Mouse (Mus musculus) macrophage (primary cell): Measurements from ENCODE around the gene 4930579F01Rik. TPM values are rescaled to one million over a fixed set of nuclear protein-coding genes. Genes with fewer than 3 reads are reported as not detected.

Experiments used
- H3K27ac ChIP-seq: fragments of 350-480 bp; formaldehyde crosslinking; 2 replicates; pipeline ENCODE4 v1.9.0; 2021
- H3K36me3 ChIP-seq: fragments of 350-480 bp; formaldehyde crosslinking; 2 replicates; pipeline ENCODE4 v1.9.0; 2021; ENCODE audit errors: inconsistent target
- H3K4me3 ChIP-seq: fragments of 350-480 bp; formaldehyde crosslinking; 2 replicates; pipeline ENCODE4 v1.9.0; 2021; ENCODE audit errors: inconsistent target
- H3K79me2 ChIP-seq: fragments of 350-480 bp; formaldehyde crosslinking; 2 replicates; pipeline ENCODE4 v1.9.0; 2021; ENCODE audit errors: inconsistent target
- WGBS: methylation state at CpG from one replicate; pipeline ENCODE4 v1.1.7; 2026; ENCODE audit warnings: inconsistent platforms; ENCODE audit not compliant: missing documents; 5-methylcytosine and 5-hydroxymethylcytosine counted together
- polyA plus RNA-seq: library from polyadenylated mRNA; stranded (reverse); fragments of 250-400 nt; gene quantifications from 3 replicates; pipeline ENCODE4 v1.2.4, GENCODE M21; 2018; ENCODE audit warnings: inconsistent platforms

Gene 4930579F01Rik
- polyA plus RNA-seq, 1 experiment from 2014 or later: not detected

DNA sequence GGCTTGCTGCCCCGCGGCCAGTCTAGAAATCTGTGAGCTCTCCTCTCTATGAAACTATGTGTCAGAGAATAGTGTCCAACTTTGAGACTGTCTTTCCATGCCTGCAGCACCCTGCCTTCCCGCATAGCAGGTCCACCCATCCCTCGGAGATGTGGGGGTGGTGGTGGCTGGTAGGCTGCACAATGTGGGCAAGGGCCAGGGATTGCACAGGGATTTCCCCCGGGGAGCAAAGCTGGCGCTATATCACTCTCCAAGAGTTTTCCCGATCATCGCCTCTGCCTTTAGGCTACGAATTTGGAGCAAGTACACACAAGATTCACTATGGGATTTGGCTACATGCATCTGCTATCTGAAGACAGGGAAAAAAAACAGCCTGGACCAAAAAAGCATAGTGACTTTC lies 3.9 kb upstream of the 4930579F01Rik start:
- Histone ChIP-seq H3K36me3 (no peaks in the 10 kb centered on the region), H3K79me2 (no peaks in the 10 kb centered on the region), H3K4me3 (no peak overlapping the region), H3K27ac (no peak overlapping the region)
- 81% methylated on average over 9 of the region's 9 CpGs for WGBS

DNA sequence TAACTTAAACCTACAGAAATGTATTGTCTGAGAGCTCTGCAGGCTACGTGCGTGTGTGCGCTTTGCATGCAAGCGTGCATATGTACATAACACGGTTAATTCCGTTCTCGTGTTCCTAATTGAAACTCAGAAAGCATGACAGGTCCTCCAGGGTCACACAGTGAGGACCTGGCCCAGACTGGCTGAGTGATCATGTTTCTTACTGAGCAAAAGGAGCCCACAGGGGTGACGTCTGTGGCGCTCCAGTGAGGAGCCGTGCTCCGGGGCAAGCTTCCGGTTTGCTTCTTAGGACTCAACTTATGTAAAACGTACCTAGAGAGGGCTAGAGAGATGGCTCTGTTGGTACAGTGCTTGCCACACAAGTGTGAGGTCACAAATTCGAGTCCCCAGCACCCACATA lies 3.5 kb upstream of the 4930579F01Rik start:
- H3K79me2 ChIP-seq: no peaks in the 10 kb centered on the region
- H3K4me3 ChIP-seq: no peak overlapping the region
- H3K27ac ChIP-seq: no peak overlapping the region
- 90% methylated on average over 14 of the region's 14 CpGs for WGBS
- no peaks in the 10 kb centered on the region for H3K36me3 ChIP-seq

- Histone ChIP-seq H3K36me3 (no peaks in the 10 kb centered on the region), H3K27ac (no peak overlapping the region), H3K4me3 (no peak overlapping the region), H3K79me2 (no peaks in the 10 kb centered on the region)
- 66% methylated on average over 5 of the region's 7 CpGs for WGBS
These were observed 1.4 kb downstream of the 4930579F01Rik start for GRCm38 (mm10) chr3:138192260-138192659.

GRCm38 (mm10) chr3:138185995-138186930 lies 7.4 kb downstream of the 4930579F01Rik start:
- no peaks in the 10 kb centered on the region for H3K36me3 ChIP-seq
- H3K4me3 ChIP-seq: no peak overlapping the region
- WGBS: 94% methylated on average over 20 of the region's 26 CpGs
- H3K27ac ChIP-seq: no peak overlapping the region
- H3K79me2 ChIP-seq: no peaks in the 10 kb centered on the region

DNA sequence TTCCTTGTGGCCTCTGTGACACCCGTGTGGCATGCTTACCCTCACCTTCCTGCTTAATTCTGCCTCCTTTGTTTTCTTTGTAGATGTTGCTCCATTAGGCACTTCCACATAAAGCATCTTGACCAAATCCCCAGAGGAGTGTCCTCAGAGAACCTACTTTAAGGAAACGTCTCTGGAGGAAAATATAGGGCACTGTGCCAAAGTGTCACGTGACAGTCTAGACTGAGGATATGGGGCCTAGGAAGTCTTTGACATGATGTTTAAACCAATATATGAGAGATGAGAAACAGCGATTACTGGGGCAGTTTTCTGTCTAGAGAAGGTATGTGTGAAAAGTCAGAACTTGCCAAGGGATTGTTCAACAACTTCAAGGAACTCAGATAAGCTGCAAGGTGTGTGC lies 8.3 kb downstream of the 4930579F01Rik start:
- no peaks in the 10 kb centered on the region for H3K36me3 ChIP-seq
- no peak overlapping the region for H3K4me3 ChIP-seq
- no peaks in the 10 kb centered on the region for H3K79me2 ChIP-seq
- 68% methylated on average over 4 of the region's 4 CpGs for WGBS
- no peak overlapping the region for H3K27ac ChIP-seq

DNA sequence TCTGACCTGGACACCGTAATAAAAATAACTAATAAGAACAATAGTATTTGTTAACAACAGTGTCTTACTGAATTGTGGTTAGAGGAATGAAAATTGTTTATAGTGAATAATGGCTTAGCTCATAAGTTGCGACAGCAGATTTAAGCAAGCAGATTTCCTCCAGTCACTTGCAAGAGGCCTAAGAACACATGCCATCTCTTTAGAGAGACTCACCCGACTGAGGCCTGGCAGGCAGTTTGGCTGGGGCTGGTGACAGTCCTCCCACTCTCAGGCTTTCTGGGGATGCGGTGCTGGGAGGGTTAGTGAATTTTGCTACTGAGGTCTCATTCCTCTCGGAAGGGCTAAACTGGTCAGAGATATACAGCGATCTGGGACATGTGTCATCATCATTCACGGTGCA lies 10.3 kb downstream of the 4930579F01Rik start:
- H3K4me3 ChIP-seq: no peak overlapping the region
- H3K79me2 ChIP-seq: no peaks in the 10 kb centered on the region
- no peak overlapping the region for H3K27ac ChIP-seq
- H3K36me3 ChIP-seq: no peaks in the 10 kb centered on the region
- 94% methylated on average over 7 of the region's 7 CpGs for WGBS

- Histone ChIP-seq H3K4me3 (no peak overlapping the region), H3K27ac (no peak overlapping the region), H3K36me3 (no peaks in the 10 kb centered on the region), H3K79me2 (no peaks in the 10 kb centered on the region)
- 87% methylated on average over 2 of the region's 2 CpGs for WGBS
These were observed 11.6 kb downstream of the 4930579F01Rik start for GRCm38 (mm10) chr3:138182019-138182418.

DNA sequence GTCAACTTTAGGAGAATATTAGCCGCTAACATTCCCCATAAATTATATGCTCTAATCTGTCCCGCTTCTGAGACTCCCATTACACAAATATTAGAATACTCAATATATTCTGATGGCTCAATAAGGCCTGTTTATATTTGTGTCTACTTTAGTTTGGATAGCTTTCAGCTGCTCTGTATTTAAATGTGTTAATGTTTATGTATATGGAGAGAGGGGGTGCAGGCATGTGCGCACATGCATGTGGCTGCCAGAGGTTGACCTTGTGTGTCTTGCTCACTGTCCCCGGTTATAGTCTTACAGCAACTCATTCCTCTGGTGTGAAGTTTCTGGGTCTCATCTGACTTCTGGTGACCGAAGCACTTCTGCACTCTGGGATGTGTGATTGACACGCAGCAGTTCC lies 18.1 kb downstream of the 4930579F01Rik start:
- H3K27ac ChIP-seq: no peak overlapping the region
- H3K36me3 ChIP-seq: no peaks in the 10 kb centered on the region
- WGBS: 93% methylated on average over 6 of the region's 6 CpGs
- H3K4me3 ChIP-seq: no peak overlapping the region
- no peaks in the 10 kb centered on the region for H3K79me2 ChIP-seq

DNA sequence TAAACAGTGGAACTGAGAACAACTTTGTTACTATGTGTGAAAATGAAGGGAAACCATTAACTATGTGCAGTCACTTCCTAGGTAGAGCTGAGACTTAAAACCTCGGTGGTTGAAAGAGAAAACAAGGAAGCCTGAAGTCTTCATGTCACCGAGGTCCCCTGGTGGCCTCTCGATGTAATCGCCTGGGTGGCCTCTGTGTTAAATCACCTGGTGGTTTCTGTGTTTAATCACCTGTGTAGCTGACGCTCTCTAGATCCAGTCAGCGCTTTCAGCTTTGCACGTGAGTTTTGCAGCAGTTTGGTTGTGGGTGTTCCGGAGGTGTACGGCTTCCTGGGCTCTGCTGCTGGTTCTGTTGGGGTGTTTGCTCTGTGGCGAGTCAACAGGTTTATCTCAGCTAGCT lies 20.3 kb downstream of the 4930579F01Rik start:
- 89% methylated on average over 9 of the region's 10 CpGs for WGBS
- no peaks in the 10 kb centered on the region for H3K36me3 ChIP-seq
- no peaks in the 10 kb centered on the region for H3K79me2 ChIP-seq

GRCm38 (mm10) chr3:138162553-138163183 lies 31.0 kb downstream of the 4930579F01Rik start:
- Histone ChIP-seq H3K36me3 (no peaks in the 10 kb centered on the region), H3K79me2 (no peaks in the 10 kb centered on the region), H3K27ac (no peak overlapping the region), H3K4me3 (no peak overlapping the region)
- 64% methylated on average over 4 of the region's 4 CpGs for WGBS

More for the DNA sequence above, 20.3 kb downstream of the 4930579F01Rik start:
- H3K27ac ChIP-seq: no peak overlapping the region
- H3K4me3 ChIP-seq: no peak overlapping the region

GRCm38 (mm10) chr3:138161623-138162022 lies 32.0 kb downstream of the 4930579F01Rik start:
- WGBS: 88% methylated on average over 10 of the region's 10 CpGs
- no peak overlapping the region for H3K27ac ChIP-seq
- no peaks in the 10 kb centered on the region for H3K36me3 ChIP-seq
- H3K79me2 ChIP-seq: no peaks in the 10 kb centered on the region
- no peak overlapping the region for H3K4me3 ChIP-seq

GRCm38 (mm10) chr3:138156651-138157050 lies 37.0 kb downstream of the 4930579F01Rik start:
- WGBS: 89% methylated on average over 10 of the region's 10 CpGs
- Histone ChIP-seq H3K27ac (no peak overlapping the region), H3K36me3 (no peaks in the 10 kb centered on the region), H3K4me3 (no peak overlapping the region), H3K79me2 (no peaks in the 10 kb centered on the region)

GRCm38 (mm10) chr3:138155062-138155461 lies 38.6 kb downstream of the 4930579F01Rik start:
- no peak overlapping the region for H3K4me3 ChIP-seq
- H3K27ac ChIP-seq: no peak overlapping the region
- no peaks in the 10 kb centered on the region for H3K36me3 ChIP-seq
- no peaks in the 10 kb centered on the region for H3K79me2 ChIP-seq
- WGBS: 96% methylated on average over 4 of the region's 4 CpGs

- Histone ChIP-seq H3K36me3 (no peaks in the 10 kb centered on the region), H3K79me2 (no peaks in the 10 kb centered on the region), H3K27ac (no peak overlapping the region), H3K4me3 (no peak overlapping the region)
- WGBS: 85% methylated on average over 2 of the region's 2 CpGs
These were observed 44.8 kb downstream of the 4930579F01Rik start for GRCm38 (mm10) chr3:138148811-138149210.

DNA sequence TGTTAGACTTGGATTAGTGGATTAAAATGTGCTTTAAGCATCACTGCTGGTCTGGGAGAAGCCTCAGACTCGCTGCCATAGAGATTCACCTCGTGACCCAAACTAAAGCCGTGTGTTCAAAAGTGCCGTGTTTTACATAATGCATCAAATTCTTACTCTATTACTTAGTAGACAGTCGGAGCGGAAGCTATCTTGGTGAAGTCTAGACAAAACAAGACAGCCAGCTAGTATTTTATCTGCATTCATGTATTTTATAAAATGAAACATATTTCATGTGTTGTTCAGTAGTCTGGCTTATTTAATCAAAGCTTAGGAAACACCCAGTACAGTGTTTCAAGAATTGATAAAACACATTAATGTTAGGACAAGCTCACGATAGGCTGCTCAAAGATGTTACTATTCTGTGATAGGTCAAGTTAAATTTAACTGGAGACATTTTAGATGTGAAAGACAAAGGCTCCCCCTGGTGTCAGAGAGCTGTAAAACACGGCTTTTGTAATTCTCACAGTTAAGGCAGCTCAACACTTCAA lies 48.9 kb downstream of the 4930579F01Rik start, which contains the start of gene Mttp:
Gene Mttp, minus strand, starts transcription at position 327 of the 530 bp plus-strand sequence.
- peak within 1 kb of the TSS; percentile 81 for H3K27ac ChIP-seq
- 0% methylated on average over 8 of the region's 8 CpGs for WGBS
- no peaks in the 10 kb centered on the region for H3K79me2 ChIP-seq
- peak within 1 kb of the TSS; percentile 60 for H3K4me3 ChIP-seq
- no peaks in the 10 kb centered on the region for H3K36me3 ChIP-seq
